Mouse (Mus musculus) liver, embryonic 14.5 days (tissue): ENCODE results near the gene Rec114.

ENCODE experiments used
- CTCF ChIP-seq: IDR thresholded peaks from 2 replicates; pipeline ENCODE4 v1.5.1; 2016; ENCODE audit warnings: antibody characterized with exemption, low read depth, control low read depth
- EP300 ChIP-seq: IDR thresholded peaks from 2 replicates; pipeline ENCODE4 v1.6.1; 2016; ENCODE audit warnings: antibody characterized with exemption, low read depth

GRCm38 (mm10) chr9:58623009-58623408, 120.8 kb downstream of the Rec114 start:
- no peak for TF ChIP-seq CTCF
- TF ChIP-seq EP300, result no peak
